Mouse (Mus musculus): ENCODE results near the gene Crb1.
"Not testable (repeated sequence)": the region's sequence is repeated elsewhere in the genome, so short reads cannot be mapped to it uniquely, and the experiment has no call there.

Gene Crb1

DNA sequence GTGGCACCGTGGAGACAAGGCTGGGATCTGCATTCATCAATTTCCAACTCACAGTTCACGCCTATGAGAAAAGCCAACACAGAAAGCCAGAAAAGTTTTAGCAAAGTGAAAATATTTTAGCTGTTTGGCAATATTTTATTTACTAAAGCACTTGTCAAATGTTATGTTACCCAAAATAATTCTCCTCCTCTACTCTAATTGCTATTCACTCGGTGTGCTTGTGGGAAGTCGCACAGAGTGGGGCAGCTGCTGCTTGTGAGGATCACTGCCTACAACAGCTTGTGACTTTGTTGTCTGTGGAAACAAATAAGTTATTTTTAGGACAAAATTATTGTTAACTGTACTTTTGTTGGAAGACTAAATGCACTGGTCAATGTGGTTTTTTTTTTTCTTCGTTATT lies 48.6 kb downstream of the Crb1 start:
- DNase-seq: no peak

DNA sequence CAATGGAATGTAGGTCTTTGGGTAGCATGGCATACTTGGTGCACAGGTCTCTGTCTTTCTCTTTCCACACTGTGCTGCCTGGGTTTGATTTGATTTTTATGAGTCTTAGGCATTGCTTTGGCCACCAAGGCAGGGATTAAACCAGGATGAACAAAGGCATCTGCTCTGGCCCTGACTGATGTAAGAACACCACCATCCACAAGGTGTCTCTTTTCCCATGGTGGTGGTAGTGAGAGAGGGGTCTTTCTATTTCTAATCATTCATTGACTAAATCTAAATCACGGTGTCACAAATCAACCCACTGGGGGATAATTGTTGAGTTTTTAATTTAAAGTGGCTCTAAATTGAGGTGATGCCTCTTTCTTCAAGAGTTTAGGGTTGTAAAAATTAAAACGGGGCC lies 51.5 kb downstream of the Crb1 start:
- no peak for DNase-seq

DNA sequence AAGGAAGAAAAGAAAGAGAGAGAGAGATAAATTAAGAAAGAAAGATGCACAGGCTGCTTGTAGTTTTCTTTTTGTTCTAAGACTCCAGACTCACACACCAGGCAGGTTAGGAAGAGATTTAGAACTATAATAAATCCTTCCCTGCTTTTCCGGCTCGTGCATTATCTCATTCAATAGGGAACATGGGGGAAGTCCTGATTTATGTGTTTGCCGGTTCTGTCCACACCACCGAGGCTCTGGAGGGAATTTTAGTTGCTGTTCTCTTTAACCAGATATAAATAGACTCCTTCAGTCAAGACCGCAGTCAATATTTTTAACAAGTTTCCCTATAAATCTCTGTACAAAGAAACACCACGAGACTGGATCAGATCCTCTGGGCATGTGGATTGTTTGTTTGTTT lies 57.1 kb downstream of the Crb1 start:
- no peak for DNase-seq

DNA sequence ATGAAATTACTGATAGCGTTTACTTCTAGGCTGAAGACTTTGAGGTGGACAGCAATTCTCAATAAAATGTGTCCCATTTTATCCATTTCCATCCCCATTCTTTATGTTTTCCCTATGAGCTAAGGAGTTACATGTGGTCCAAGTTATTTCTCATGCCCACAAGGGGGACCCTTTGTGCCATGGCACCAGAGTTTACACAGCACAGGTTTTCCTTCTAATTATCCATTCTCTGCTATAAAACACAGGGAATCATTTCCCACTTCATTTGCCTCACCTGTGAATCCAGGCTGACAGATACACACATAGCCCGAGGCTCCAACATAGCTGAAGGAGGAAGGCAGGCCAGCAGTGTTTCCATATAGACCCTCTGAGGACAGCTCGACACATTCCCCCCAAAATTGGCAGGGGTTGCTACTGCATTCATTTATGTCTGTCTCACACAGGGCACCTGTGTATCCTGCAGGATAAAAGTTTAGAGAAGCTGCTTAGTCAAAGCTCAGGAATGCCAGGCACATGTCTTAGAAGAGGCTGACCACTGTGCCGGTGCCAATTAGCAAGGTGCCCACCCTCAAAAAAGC lies 62.5 kb downstream of the Crb1 start:
- no peak for DNase-seq

DNA sequence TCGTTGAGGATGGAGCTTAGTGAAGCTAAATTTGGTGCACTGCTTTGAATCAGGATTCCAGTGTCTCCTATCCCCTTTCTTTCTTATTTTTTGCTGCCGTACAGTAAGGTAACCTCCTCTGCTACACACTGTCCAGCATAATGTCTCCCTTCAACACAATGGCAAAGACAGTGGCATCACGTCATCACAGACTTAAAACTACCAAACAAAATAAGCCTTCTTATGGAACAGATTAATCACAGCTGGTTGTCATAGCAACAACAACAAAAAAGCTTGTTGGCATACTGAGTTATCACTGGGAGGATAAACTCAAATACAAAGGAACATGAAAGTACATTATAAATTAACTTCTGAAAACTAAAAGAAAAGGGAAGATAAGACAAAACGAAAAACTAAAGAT lies 68.0 kb downstream of the Crb1 start:
- DNase-seq: no peak

DNA sequence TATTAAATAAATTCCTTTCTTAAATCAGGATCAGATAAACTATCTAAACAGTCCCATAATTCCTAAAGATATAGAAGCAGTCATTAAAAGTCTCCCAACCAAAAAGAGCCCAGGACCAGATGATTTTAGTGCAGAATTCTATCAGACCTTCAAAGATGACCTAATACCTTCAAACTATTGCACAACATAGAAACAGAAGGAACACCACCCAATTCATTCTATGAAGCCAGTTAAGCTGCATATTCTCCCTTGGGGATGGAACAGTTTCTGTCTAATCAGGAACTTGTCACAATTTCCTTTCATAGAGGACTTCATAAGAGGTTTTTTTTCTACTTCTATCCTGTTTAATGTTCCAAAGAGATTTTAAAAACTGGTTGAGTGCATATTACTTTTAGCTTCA lies 74.4 kb downstream of the Crb1 start:
- DNase-seq: not testable (repeated sequence)

DNA sequence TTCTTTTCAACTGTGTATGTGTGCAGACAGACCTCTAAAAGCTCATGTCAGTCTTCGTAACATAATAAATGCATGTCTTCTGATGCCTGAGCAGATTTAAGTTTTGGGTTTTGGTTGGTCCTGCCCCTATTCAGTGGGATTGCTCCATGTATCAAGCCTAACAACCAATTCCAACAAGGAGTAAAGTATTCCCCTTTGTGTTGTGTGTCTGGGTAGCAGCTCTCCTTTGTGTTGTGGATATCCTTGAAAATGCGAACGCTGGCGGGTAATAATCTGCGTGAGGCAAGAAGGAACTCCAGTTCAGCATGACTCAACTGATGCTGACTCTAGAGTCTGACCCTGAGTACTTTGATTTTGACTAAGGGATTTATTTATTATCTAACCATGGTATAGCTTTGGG lies 75.1 kb downstream of the Crb1 start:
- no peak for DNase-seq

DNA sequence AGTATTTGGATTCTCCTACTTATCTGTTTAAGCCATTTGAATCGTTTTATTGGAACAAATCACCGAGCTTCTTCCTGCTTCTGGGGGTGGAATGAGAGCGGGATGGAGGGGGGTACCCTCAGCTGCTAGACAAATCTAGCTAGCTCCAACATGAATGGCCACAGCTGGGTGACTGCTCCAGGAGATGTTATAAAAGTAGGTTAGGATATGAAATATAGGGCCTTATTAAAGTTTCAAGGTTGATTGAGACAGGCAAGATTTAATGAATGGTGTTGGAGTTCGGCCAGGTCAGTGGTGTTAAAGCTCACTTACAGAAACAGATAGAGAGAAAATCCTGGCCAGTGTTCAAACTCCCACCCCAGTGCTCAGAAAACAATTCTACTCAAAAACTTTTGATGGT lies 84.9 kb downstream of the Crb1 start:
- no peak for DNase-seq

DNA sequence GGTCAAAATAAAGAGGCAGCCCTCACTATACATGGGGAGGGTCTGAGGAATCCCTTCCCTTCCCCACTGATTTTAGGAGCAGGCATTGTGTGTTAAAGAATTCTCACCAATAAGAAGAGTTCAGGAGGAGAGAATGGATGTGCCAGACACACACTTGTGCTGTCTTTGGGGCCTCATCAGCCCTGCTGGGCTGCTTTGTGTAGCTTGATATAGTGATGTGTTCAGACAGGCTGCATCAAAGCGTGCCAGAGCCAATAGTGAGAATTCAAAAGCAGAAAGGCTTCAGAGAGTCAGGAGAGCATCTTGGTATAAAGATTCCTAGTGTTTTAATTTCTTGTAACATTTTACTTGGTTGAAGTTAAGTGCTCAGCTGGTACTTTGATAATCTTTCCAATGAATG lies 85.3 kb downstream of the Crb1 start:
- DNase-seq: no peak

DNA sequence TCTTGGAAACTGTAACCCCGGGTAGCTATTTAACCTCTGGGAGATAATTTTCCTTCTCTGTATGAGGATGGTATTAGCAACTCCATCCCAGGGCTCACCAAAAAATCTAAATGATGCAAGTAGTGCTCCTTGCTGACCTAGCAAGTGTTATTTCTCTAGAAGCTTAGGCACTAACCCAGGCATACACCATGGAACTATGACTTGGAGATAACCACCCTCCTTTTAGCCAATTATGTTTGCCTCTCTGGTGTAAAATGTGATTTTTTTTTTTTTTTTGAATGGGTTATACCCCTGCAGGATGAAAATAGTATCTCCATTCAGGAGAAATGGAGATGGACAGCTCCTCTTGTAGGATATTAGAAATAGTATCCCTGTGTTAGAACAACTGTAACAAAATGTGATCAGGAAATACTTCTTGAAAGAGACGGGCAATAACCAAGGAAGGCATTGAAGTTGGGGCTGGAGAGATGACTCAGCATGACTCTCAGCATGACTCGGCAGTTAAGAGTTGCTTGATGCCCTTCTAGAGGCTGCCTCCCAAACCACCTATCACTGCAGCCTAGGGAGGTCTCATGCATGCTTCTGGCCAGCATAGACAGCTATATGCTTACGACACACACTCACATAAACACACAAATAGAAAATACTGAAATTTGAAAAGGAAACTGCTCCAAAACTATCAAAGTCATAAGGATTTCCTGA lies 100.1 kb downstream of the Crb1 start:
- DNase-seq: no peak

DNA sequence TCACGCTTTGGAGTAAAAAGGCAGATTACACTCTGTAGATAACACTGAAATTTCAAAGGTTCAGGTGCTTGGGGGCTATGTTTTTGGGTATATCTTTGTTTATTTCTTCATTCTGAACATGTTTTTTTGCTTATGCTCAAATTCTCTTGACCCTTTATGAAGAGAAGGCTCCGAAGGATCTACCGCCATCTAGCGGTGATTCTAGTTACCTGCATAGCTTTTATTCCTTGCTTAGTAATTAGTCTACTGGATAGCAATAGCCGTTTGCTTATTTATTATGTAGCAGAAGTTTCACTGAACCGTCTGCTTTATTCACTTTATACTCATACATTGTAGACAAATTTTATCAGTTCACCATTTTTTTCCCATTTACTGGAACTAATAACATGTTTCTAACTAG lies 109.1 kb downstream of the Crb1 start:
- DNase-seq: no peak

DNA sequence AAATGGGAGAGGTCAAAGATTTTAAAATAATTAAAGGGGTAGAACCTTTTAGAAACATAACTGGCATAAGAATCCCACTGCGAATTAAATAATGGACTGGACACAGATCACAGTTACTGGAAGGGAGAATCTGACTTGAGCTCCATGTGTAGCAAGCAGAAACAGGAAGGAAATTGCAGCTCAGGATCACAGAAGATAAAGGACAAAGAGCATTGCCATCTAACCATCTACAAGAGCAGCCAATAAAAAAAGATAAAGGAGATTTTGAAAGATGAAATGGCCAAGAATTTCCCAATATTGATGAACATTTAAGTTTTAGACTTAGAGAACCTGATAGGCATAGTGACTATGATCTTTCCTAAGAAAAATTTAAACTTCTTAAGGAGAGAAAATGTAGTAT lies 112.7 kb downstream of the Crb1 start:
- DNase-seq: no peak

DNA sequence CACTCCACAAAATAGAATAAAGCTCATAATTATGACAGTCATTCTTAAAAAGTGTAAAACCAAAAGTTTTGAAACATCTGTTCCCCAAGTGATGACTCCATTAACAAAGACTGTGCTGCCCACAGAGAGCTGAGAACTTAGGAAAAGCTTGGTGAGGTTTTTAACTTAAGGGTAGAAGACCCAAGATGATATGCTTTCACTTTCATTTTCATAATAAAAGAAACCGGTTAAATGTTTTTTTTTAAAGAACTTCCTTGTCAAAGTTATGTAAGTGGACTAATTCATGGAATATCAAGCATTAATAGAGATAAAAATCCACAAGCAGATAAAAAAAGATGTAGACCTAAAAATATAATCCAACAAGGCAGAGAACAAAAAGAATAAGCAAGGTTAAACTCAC lies 113.7 kb downstream of the Crb1 start:
- no peak for DNase-seq

DNA sequence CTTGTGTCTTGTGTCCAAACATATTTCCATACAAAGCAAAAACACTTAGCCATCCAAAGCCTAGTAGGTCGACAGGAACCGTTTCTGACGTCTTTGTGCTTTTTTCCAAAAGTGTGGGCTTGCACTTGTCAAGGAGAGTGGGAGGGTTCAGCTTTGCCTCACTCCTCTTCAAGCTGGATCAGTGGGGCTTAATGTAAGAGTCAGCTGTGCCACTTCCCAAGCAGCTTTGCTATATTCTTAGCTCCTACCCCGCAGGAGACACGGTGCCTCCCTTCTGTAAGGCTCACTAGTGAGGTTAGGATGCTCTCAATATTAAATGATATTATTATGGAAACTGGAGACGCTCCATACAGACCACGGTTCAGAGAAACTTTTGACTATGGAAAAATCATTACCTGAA lies 121.3 kb downstream of the Crb1 start:
- no peak for DNase-seq

DNA sequence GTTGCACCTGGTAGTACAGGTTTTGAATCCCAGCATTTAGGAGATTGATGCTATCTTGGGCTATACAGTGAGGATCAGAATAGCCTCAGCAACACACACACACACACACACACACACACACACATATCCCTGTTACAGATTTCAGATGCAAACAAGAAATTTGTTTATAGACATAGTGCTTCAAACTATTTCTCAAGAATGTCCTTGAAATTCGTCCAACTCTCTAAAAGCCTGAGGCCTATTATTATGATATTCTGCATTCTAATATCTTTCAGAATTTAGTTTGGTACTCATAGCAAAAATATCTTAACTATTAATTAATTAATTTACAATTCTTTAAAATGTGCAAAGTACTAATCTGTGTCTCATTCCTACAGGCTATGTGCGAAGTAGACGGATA lies 124.9 kb downstream of the Crb1 start:
- DNase-seq: no peak

DNA sequence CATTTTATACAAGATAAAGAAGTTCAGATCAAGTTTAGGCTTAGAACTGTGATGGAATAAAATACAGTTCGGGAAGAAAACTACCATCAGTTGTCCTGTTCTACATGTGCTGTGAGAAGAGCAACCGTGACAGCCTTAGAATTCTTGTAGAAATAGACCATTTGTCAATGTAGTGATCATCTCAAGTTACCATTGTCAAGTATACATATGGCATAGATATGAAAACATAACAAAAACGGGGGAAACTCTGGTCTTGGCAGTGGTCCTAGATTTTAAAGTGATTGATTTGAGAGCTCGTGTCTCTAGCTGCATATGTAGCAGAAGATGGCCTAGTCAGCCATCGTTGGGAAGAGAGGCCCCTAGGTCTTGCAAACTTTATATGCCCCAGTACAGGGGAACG lies 127.7 kb downstream of the Crb1 start:
- DNase-seq: no peak

DNA sequence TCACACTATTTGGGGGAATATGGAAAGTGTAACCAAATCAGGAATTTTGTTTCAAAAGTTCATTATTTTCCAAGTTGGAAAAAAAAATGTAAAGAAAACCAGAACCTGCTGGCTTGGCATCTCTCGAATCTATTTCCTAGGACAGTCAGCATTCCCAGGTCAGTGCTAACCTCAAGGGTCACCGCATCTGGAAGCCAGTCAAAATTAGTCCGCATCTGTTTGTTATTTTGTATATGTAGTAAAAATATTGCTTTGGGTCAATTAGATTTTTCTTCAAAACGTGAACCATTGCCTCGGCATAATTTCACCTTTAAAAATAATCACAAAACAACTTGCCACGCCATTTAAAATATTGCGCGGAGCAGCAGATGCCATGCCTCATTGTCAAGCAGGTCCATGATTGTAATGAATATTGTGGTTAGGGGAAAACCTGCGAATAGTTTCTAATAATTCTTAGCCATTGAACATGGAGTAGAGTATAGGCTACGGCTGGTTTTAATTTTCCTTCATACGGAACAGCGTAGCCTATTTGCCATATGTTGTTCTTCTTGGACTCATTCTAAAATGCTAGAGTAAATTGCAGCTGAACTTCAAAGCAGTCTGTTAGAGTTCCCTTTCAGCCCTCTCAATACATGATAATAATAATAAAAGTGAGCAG lies 130.0 kb downstream of the Crb1 start:
- DNase-seq: no peak

DNA sequence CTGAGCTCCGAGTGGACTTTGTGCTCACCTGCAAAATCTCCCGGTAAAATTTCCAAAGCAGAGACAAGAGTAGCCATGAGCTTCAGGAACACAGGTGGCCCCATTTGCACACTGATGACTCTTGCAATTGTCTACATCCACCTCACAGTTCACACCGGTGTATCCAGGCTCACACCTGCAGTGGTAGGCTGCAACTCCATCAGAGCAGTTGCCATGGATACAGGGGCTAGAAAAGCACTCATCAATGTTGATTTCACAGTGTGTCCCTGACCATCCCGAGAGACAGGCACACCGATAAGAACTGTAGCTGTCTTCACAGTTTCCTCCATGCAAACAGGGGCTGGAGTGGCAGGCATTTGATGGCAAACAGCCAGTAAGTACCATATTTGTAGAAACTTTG lies 140.1 kb downstream of the Crb1 start:
- no peak for DNase-seq

DNA sequence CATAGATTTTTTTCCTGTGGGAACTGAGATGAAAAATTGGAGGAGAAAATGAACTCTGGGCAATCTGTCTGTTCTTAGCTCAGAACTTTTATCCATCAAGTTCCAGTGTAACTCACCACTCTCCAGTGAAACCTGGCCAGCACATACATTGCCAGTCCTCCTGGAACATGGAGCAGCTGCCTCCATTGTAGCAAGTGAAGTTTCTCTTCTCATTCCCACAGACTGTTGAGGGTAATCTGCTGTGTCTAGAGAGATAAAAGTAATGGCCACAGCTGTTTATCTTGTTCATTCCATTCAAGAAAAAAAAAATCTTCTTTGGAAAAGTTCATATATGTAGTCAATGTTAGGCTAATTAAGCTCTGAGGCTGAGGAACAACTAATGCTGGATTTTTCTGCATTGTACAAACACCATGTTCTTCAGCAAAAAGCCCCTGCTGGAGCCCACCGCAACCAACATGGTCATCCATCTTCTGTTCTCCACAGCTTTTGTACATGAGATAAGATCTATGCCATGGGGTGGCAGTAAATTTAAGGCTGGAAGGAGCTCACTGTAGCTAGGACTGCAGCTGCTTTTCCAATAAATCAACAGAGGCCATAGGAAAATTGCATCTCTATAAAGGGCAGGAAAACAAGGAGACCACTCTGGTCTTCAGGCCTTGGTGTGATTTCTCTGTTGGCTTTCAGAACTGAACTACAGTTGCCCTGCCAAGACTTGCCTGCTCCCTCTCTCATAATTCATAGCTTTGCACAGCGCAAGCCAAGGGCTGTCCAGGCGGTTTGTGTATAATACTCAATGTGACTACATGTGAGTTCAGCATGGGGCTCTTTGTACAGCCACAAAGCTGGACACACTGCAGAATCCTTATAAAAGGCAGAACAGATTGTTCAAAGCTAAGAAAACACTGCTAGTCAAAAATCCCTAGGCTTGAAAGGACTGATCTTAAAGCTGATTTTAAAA lies 142.0 kb downstream of the Crb1 start:
- DNase-seq: no peak

DNA sequence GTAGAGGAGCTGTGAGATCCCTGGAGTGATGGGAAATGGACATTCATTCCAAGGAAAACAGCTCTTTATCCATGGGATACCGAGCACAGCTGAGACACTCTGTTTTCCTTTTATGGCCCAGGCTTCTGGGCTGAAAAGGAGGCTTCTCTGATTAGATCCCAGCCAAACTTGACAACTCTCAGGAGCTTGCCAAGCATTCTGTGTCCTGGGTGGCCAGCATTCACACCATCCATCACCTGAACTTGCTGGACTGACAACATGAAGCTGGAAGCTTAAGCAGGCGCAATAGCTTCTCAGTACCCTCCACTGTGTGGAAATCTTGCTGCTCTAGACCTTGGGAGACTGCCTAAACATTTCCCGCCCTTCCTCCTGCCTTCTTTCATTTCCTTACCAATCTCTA lies 144.3 kb downstream of the Crb1 start:
- no peak for DNase-seq

DNA sequence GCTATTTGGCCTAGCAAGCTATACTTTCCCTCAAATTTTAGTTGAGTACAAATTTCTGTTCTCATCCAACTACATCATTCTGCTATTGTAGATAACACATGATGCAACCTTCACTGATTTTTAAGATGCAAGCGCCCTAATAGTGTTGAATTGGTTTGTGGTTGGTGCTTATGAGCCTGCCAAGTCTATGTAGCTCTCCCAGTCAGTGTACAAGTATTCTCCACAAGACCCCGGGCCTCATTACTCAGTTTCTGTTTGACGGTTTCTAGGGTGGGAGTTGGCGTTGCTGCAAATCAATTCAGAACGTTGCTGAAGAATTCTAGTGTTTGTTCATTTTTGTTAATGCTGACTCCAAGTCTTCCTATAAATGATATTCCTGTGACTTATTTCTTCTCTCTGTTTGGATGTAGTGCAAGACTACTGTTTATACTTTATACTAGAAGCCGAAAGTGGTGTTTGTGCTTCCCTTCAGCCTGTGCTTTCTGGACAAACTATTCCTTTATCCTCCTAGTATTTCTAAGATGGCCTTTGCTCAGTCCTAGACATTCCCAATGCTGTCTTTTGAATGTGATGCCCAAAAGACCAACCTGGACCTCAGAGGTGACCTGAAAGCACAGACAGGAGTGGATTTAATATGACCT lies 152.5 kb downstream of the Crb1 start:
- DNase-seq: no peak

DNA sequence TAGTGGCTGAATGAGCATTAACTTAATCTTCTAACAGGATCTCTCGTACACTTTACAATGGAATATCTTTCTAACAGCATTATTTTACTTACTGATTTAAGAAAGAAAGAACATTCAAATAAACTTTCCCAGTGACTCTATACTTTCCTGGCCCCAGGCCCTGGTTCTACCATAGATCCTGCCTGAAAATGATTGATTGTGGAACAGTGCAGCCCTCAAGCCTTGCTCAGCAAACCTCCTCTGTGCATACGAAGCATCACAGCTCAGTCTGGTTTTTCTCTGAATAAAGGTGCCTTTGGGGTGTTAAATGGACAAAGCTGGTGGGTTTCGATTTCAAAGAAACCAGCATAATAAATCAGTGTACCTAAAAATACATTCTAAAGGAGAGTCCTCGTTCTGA lies 153.1 kb downstream of the Crb1 start:
- DNase-seq: no peak

DNA sequence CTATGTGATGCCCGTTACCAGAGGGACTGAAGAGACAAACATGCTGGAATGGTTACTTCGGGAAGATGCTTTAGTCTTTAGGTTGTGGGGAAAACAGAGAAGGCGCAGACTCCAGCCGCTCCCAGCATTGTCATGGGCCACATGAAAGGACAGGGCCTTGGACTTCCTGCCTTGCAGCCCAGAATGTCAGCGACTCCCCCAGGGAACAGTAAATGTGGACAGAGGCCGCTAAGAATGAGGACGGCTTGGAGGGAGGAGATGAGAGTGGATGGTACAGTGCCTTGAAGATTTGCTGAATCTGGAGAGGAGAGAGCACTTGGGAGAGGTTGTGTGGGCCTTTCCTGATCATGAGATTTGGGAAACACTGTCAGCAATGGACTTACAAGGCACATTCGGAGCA lies 161.6 kb downstream of the Crb1 start:
- no peak for DNase-seq

All from right cerebral cortex, postnatal 4 days (tissue).